Comparison of ENCODE assay signal across 8 mouse cellular contexts in the genomic region with DNA sequence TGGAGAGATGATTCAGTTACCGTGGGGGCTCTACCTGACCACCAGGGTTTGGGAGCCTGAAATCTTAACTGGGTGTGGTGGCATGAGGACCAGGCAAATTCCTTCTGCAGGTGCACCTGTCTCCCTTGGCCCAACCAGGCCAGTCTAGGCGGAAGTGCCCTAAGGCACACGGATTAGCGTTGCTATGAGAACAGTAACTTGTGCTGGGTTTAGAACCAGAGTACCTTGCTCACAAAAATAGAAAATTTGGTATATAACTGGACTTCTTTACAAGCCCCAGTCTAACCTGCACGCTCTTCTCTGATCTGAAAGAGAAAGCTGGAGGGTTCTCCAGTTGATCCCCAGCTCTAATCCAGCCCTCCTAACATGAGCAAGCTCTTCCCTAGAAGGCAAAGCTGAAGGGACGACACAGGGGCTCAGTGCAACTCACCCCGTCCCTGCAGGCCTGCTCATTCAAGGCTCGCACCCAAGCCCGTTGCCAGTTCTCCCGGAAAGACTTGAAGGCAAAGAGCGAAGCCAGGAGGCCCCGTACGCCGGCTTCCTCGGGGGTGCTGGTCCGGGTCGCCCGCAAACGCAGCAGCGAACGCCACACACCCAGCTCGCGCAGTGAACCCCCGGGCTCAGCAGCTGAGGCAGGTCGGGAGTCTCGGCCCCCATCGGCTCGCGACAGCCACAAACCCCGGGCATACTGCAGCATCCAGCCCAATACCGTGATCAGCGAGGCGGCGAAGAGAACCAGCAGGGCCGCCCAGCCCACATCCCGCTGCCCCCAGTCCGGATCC. TPM values are rescaled to one million over a fixed set of nuclear protein-coding genes. Genes with fewer than 3 reads are reported as not detected.
DNase-seq lines count a peak whose midpoint lies in the region; ATAC-seq lines count a peak whose summit lies in the region.

No protein-coding gene starts in this region.

- H3K27me3 ChIP-seq in heart, embryonic 10.5 days (ENCODE audit: insufficient read depth, poor library complexity, severe bottlenecking), result no peaks in the 10 kb centered on the region
- no peaks in the 10 kb centered on the region for H3K27me3 ChIP-seq in forebrain, embryonic 11.5 days (ENCODE audit: control insufficient read depth, insufficient read depth, low read length)
- H3K27me3 ChIP-seq in midbrain, embryonic 14.5 days (ENCODE audit: control insufficient read depth, insufficient read depth, low read length), result no peaks in the 10 kb centered on the region

- peak overlapping the region; percentile 86 for H3K27ac ChIP-seq in heart, embryonic 10.5 days
- peak overlapping the region; percentile 18; the same call in 1 of the 2 replicates for H3K27ac ChIP-seq in forebrain, embryonic 11.5 days (ENCODE audit: low read depth, low read length)
- H3K27ac ChIP-seq in midbrain, embryonic 14.5 days (replicated peaks; ENCODE audit: low read depth, low read length), result peak overlapping the region; percentile 80

- H3K9me3 ChIP-seq in heart, embryonic 10.5 days, result no peaks in the 10 kb centered on the region
- H3K9me3 ChIP-seq in forebrain, embryonic 11.5 days (ENCODE audit: control insufficient read depth, low read length), result no peaks in the 10 kb centered on the region
- no peaks in the 10 kb centered on the region for H3K9me3 ChIP-seq in midbrain, embryonic 14.5 days (ENCODE audit: control insufficient read depth, low read length)

- peak overlapping the region; percentile 87 for H3K9ac ChIP-seq in forebrain, embryonic 11.5 days (ENCODE audit: low read length)
- peak overlapping the region; percentile 92 for H3K9ac ChIP-seq in midbrain, embryonic 14.5 days (replicated peaks; ENCODE audit: low read length)

- DNase-seq in heart, embryonic 10.5 days (ENCODE audit: low spot score), result peak; percentile 80
- no peak for DNase-seq in heart, postnatal 14 days
- DNase-seq in 3134 (ENCODE audit: extremely low read depth, insufficient read length, low spot score) (peak; percentile 51), R1 (ENCODE audit: low read depth, low spot score) (peak; percentile 36)
- DNase-seq in forebrain, embryonic 11.5 days (ENCODE audit: low spot score), result peak; percentile 69
- DNase-seq in kidney, postnatal 25 days, result peak; percentile 25 to 58
- peak; percentile 25 for DNase-seq in midbrain, embryonic 14.5 days
- no peak for DNase-seq in c-Kit-positive CD71-positive TER-119-positive erythroid progenitor cells, embryonic 14.5 days (ENCODE audit: low spot score)

- peak overlapping the region; percentile 95 for H3K4me3 ChIP-seq in heart, embryonic 10.5 days
- peak overlapping the region; percentile 92 for H3K4me3 ChIP-seq in forebrain, embryonic 11.5 days (ENCODE audit: low read depth, low read length)
- peak overlapping the region; percentile 94 for H3K4me3 ChIP-seq in midbrain, embryonic 14.5 days (replicated peaks; ENCODE audit: low read depth, low read length)

- H3K4me2 ChIP-seq in forebrain, embryonic 11.5 days (ENCODE audit: low read depth, low read length, severe bottlenecking), result peak overlapping the region; percentile 94
- H3K4me2 ChIP-seq in midbrain, embryonic 14.5 days (ENCODE audit: low read length), result peak overlapping the region; percentile 87

- intact Hi-C loops in heart, postnatal 14 days (cut with DNase I), result no loop called here

- peaks cover 34% of the 10 kb centered on the region for H3K4me1 ChIP-seq in heart, embryonic 10.5 days
- H3K4me1 ChIP-seq in forebrain, embryonic 11.5 days (replicated peaks; ENCODE audit: control insufficient read depth, insufficient read depth, low read length), result peaks cover 16% of the 10 kb centered on the region; the same call in 1 of the 2 replicates
- peaks cover 33% of the 10 kb centered on the region for H3K4me1 ChIP-seq in midbrain, embryonic 14.5 days (ENCODE audit: control insufficient read depth, insufficient read depth, low read length)

- 3% methylated on average over 37 of the region's 37 CpGs for WGBS in heart, embryonic 10.5 days
- 2% methylated on average over 37 of the region's 37 CpGs for WGBS in forebrain, embryonic 11.5 days
- WGBS in midbrain, embryonic 14.5 days, result 2% methylated on average over 37 of the region's 37 CpGs

- H3K36me3 ChIP-seq in heart, embryonic 10.5 days, result peaks cover 28% of the 10 kb centered on the region
- H3K36me3 ChIP-seq in forebrain, embryonic 11.5 days (ENCODE audit: control insufficient read depth, insufficient read depth, low read length), result peaks cover 4% of the 10 kb centered on the region; the same call in 1 of the 2 replicates
- H3K36me3 ChIP-seq in midbrain, embryonic 14.5 days (ENCODE audit: control insufficient read depth, insufficient read depth, low read length), result peaks cover 22% of the 10 kb centered on the region

- no peak for ATAC-seq in forebrain, embryonic 11.5 days (replicated peaks; ENCODE audit: low FRiP score)
- ATAC-seq in midbrain, embryonic 14.5 days (ENCODE audit: low FRiP score, low TSS enrichment), result no peak; the same call in 1 of the 2 replicates

RNA-seq across cellular contexts. Expression of a gene that starts 0.8 kb away (rescaled TPM):
- polyA plus RNA-seq in heart, embryonic 10.5 days (2016; fragmentation: Nextera tagmentation; extraction: Ambion mirVana), result 6.9 and 9.5 TPM in 2 replicates
- total RNA-seq in heart, postnatal 14 days (2021), result 10 to 100 TPM; 15.8 to 16.6 TPM
- 12.2 and 13.7 TPM in 2 replicates for polyA plus RNA-seq in forebrain, embryonic 11.5 days (2014; fragmentation: Nextera tagmentation; extraction: Ambion mirVana)
- 25.2 and 25.5 TPM in 2 replicates for polyA plus RNA-seq in midbrain, embryonic 14.5 days (2014; fragmentation: Nextera tagmentation; extraction: Ambion mirVana)

RNA-seq across cellular contexts. Expression of a gene that starts 6.5 kb away (rescaled TPM):
- 35.2 and 36.6 TPM in 2 replicates for polyA plus RNA-seq in heart, embryonic 10.5 days (2016; fragmentation: Nextera tagmentation; extraction: Ambion mirVana)
- 10 to 100 TPM; 18.8 to 21.0 TPM for total RNA-seq in heart, postnatal 14 days (2021)
- polyA plus RNA-seq in forebrain, embryonic 11.5 days (2014; fragmentation: Nextera tagmentation; extraction: Ambion mirVana), result 47.7 and 49.1 TPM in 2 replicates
- polyA plus RNA-seq in midbrain, embryonic 14.5 days (2014; fragmentation: Nextera tagmentation; extraction: Ambion mirVana), result 37.0 and 40.5 TPM in 2 replicates

RNA-seq across cellular contexts. Expression of a gene that starts 13.8 kb away (rescaled TPM):
- polyA plus RNA-seq in heart, embryonic 10.5 days (2016; fragmentation: Nextera tagmentation; extraction: Ambion mirVana), result 23.5 and 25.0 TPM in 2 replicates
- total RNA-seq in heart, postnatal 14 days (2021), result 10 to 100 TPM; 11.0 to 11.4 TPM
- 25.8 and 27.4 TPM in 2 replicates for polyA plus RNA-seq in forebrain, embryonic 11.5 days (2014; fragmentation: Nextera tagmentation; extraction: Ambion mirVana)
- 15.9 and 24.7 TPM in 2 replicates for polyA plus RNA-seq in midbrain, embryonic 14.5 days (2014; fragmentation: Nextera tagmentation; extraction: Ambion mirVana)

RNA-seq across cellular contexts. Expression of a gene that starts 15.2 kb away (rescaled TPM):
- polyA plus RNA-seq in heart, embryonic 10.5 days (2016; fragmentation: Nextera tagmentation; extraction: Ambion mirVana), result 258 and 270 TPM in 2 replicates
- 10 to 100 TPM; 21.6 to 35.0 TPM for total RNA-seq in heart, postnatal 14 days (2021)
- 463 and 498 TPM in 2 replicates for polyA plus RNA-seq in forebrain, embryonic 11.5 days (2014; fragmentation: Nextera tagmentation; extraction: Ambion mirVana)
- 98.1 and 128 TPM in 2 replicates for polyA plus RNA-seq in midbrain, embryonic 14.5 days (2014; fragmentation: Nextera tagmentation; extraction: Ambion mirVana)

RNA-seq across cellular contexts. Expression of a gene that starts 24.7 kb away (rescaled TPM):
- 276 and 285 TPM in 2 replicates for polyA plus RNA-seq in heart, embryonic 10.5 days (2016; fragmentation: Nextera tagmentation; extraction: Ambion mirVana)
- 10 to 100 TPM; 44.4 to 46.8 TPM for total RNA-seq in heart, postnatal 14 days (2021)
- 155 and 166 TPM in 2 replicates for polyA plus RNA-seq in forebrain, embryonic 11.5 days (2014; fragmentation: Nextera tagmentation; extraction: Ambion mirVana)
- polyA plus RNA-seq in midbrain, embryonic 14.5 days (2014; fragmentation: Nextera tagmentation; extraction: Ambion mirVana), result 53.5 and 64.7 TPM in 2 replicates

Comparison
In these comparisons a context has a peak if more than half of its experiments do, and no peak if none do; other contexts are left out.
1. DNase-seq: peak in heart, embryonic 10.5 days (single experiment), 3134 (single experiment), R1 (single experiment), forebrain, embryonic 11.5 days (single experiment), kidney, postnatal 25 days (2 of 2) and midbrain, embryonic 14.5 days (single experiment); none in heart, postnatal 14 days (0 of 2) and c-Kit-positive CD71-positive TER-119-positive erythroid progenitor cells, embryonic 14.5 days (single experiment).
2. H3K27ac ChIP-seq: peak in every context shown above with its lines; median percentile 86 in heart, embryonic 10.5 days; 80 in midbrain, embryonic 14.5 days; 18 in forebrain, embryonic 11.5 days.
3. Peak in every context shown above with its lines, with median percentiles within 50 percentile points of each other: H3K4me3 ChIP-seq.